Mouse (Mus musculus): ENCODE data around the gene Gm6526.
"Not testable (repeated sequence)": the region's sequence is repeated elsewhere in the genome, so short reads cannot be mapped to it uniquely, and the experiment has no call there.

The Gm6526 gene

DNA sequence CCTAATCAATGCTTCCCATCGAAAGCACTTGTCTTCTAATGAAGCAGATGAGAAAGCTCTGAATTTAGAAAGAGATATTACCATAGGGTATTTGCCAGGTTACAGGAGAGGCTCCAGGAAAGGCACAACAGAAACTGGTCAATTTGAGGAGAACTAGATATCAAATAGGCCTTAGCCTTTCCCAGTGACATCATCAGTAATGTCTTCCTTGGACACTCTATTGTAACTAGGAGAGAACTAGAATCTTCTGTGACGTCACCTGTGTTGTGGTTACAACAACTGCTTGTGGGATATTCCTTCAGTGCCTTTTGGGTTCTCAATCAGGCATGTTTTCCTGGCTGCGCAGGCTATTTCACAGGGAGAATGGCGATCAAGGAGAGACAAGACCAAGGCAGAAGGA is at the start of gene Gm6526:
Gene Gm6526 (plus strand): TSS at position 301 of the 400 bp plus-strand sequence.
- not testable (repeated sequence) for DNase-seq (ENCODE audit: low read depth, low spot score)

DNA sequence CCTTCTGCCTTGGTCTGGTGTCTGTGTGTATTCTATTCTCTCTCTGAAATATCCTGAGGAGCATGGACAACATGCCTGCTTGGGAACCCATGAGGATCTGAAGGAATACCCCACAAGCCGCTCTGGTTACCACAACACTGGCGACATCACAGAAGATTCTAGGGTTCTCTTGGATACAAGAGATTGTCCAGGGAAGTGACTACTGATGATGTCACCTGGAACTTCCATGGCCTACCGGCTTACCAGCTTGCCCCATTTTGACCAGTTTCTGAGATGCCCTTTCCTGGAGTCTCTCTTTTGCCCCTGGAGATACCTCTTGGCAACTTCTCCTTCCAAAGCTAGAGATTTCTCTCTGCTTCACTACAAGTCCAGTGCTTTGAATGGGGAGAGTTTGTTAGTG is 20.3 kb upstream of the Gm6526 start, which contains the start of gene Gm16506:
Gene Gm16506 (minus strand): TSS at position 101 of the 400 bp plus-strand sequence.
- not testable (repeated sequence) for DNase-seq (ENCODE audit: low read depth, low spot score)

DNA sequence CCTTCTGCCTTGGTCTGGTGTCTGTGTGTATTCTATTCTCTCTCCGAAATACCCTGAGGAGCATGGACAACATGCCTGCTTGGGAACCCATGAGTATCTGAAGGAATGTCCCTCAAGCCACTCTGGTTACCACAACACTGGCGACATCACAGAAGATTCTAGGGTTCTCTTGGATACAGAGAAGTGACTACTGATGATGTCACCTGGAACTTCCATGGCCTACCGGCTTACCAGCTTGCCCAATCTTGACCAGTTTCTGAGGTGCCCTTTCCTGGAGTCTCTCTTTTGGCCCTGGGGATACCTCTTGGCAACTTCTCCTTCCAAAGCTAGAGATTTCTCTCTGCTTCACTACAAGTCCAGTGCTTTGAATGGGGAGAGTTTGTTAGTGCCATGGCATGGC is 37.0 kb downstream of the Gm6526 start, which contains the start of gene Gm8180:
Gene Gm8180 (minus strand): TSS at position 101 of the 400 bp plus-strand sequence.
- not testable (repeated sequence) for DNase-seq (ENCODE audit: low read depth, low spot score)

DNA sequence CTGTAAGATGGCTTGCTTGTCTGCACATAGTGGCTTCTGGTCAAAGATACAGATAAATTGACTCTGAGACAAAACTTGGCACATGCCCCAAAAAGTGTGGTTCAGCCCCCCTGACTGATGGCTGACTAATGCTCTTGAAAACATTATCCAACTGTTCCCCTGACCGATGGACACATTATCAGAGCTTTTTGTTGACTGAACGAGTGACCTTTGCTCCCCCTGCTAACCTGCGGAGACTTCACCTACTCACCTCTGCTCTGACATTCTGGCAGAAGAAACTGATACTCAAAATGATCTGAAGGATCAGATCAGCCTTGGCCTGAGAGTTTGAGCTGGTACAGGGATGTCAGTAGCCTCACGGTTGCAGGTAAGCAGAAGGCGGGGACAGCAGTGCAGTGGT is 46.1 kb downstream of the Gm6526 start:
- not testable (repeated sequence) for DNase-seq (ENCODE audit: low read depth, low spot score)

DNA sequence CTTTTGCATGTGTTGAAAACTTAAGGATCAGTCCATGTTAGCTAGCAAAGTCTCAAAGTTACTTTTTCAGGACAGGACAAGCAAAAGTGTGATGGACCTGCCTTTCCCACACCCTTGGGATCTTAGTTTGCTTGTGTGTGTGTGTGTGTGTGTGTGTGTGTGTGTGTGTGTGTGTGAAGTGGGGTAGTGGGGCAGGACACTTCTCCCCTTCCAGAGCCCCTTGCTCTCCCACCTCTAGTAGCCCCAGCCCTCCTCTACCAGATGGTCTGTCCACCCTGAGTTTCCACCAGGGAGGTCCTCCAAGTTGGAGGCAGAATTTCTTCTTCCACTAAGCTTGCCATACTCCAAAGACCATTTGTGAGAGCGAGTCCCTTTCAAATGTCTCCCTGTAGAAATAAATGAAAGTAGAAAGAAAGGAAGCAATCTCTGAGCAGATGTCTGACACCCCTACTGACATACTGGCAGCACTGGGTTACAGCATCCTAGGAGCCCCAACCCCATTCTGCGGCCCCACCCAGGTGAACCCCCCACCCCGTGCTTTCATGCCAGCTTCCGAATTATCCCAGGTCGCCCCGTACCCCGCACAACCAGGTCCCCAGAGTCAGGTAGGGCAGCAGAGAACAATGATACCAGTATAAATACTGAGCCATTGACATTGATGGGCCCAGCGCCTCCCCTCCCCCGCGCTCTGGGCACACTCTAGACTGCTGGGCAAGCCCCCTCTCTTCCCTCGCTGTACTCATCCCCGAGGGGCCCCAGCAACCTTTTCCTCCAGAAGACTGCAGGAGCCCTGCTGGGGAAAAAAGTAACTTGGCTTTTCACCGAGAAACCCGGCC is 48.6 kb downstream of the Gm6526 start:
- no peak for DNase-seq (ENCODE audit: low read depth, low spot score)

DNA sequence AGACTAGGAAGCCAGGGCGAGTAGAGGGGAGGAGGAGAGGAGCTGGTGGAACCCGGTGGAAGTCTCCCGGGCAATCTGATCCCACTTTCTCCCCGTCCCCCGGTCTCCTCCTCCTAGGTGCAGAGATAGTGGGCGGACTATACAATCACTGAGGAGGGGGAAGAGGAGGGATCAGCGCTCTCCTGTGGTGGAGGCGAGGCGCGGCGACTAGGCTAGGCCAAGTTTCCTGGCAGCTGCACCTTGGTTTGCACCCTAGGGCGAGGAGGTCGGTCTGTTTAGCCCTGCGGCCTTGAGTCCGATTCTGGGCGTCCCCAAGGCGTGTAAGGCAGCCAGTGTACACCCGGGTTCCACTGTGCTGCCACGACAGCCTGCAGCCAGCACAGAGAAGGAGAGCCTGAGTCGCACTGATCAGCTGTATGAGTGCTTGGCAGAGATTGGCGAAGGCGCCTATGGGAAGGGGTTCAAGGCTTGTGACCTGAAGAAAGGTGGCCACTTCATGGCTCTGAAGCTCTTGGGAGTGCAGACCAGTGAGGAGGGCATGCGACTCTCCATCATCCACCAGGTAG is 49.3 kb downstream of the Gm6526 start:
- not testable (repeated sequence) for DNase-seq (ENCODE audit: low read depth, low spot score)

DNA sequence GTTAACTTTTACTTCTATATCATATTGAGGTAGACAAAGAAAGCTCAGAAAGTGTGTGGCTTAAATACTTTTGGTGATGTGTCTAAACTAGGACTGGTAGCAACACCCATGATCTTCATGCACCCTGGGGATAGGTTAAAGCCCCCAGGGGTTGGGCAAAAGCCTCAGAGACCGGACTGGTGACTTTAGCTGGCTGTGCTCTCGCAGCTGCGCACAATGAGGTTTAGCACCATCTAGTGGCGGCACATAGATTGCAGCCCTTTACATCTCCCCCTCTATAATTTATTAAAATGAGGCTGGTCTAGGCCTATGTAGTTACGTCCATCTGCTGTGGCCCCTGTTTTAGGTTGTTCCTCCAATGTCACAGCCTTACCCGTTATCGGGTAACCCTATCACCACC is 56.8 kb downstream of the Gm6526 start:
- not testable (repeated sequence) for DNase-seq (ENCODE audit: low read depth, low spot score)

All from retina, postnatal 7 days (tissue).